Mouse (Mus musculus) mesoderm, embryonic 11.5 days (tissue): ENCODE data around the gene Dtymk.
"Not testable (repeated sequence)": the region's sequence is repeated elsewhere in the genome, so short reads cannot be mapped to it uniquely, and the experiment has no call there.

Experiments
- DNase-seq: peaks from one replicate; pipeline ENCODE4 v3.0.0-alpha.2; 2012; ENCODE audit warnings: low read depth, low spot score

Gene Dtymk

GRCm38 (mm10) chr1:93804818-93805217, 3.1 kb upstream of the Dtymk start:
- DNase-seq, result no peak

GRCm38 (mm10) chr1:93803556-93804507, 2.1 kb upstream of the Dtymk start, which contains the start of gene Ing5:
Gene Ing5, plus strand, starts transcription at chr1:93803965.
- peak; percentile 98 for DNase-seq

- no peak for DNase-seq
These were observed 1.0 kb upstream of the Dtymk start for GRCm38 (mm10) chr1:93802771-93803170.

- DNase-seq, result no peak
These were observed 847 bp downstream of the Dtymk start for GRCm38 (mm10) chr1:93800670-93801503.

GRCm38 (mm10) chr1:93795886-93796285, 5.8 kb downstream of the Dtymk start:
- no peak for DNase-seq

GRCm38 (mm10) chr1:93794526-93794925, 7.2 kb downstream of the Dtymk start:
- DNase-seq, result no peak

- DNase-seq, result no peak
These were observed 14.8 kb downstream of the Dtymk start for GRCm38 (mm10) chr1:93786912-93787311.

- no peak for DNase-seq
These were observed 25.0 kb downstream of the Dtymk start for GRCm38 (mm10) chr1:93776686-93777085.

GRCm38 (mm10) chr1:93769901-93770300, 31.8 kb downstream of the Dtymk start:
- no peak for DNase-seq

- no peak for DNase-seq
These were observed 34.1 kb downstream of the Dtymk start for GRCm38 (mm10) chr1:93767600-93767999.

GRCm38 (mm10) chr1:93764871-93765591, 36.7 kb downstream of the Dtymk start:
- DNase-seq, result no peak

- DNase-seq, result not testable (repeated sequence)
These were observed 38.2 kb downstream of the Dtymk start for GRCm38 (mm10) chr1:93763531-93763930.

GRCm38 (mm10) chr1:93760076-93760475, 41.7 kb downstream of the Dtymk start:
- no peak for DNase-seq

GRCm38 (mm10) chr1:93756154-93756553, 45.6 kb downstream of the Dtymk start:
- no peak for DNase-seq

- no peak for DNase-seq
These were observed 46.1 kb downstream of the Dtymk start for GRCm38 (mm10) chr1:93755618-93756017.

- DNase-seq, result no peak
These were observed 46.5 kb downstream of the Dtymk start for GRCm38 (mm10) chr1:93755291-93755610.

GRCm38 (mm10) chr1:93754573-93755290, 47.0 kb downstream of the Dtymk start, which contains the start of gene Thap4:
Gene Thap4, minus strand, starts transcription at chr1:93754864.
- peak; percentile 87 for DNase-seq

- DNase-seq, result peak; percentile 32
These were observed 47.7 kb downstream of the Dtymk start for GRCm38 (mm10) chr1:93753911-93754572.

GRCm38 (mm10) chr1:93751290-93751689, 50.4 kb downstream of the Dtymk start, which contains the start of gene Atg4b:
Gene Atg4b, plus strand, starts transcription at chr1:93751500.
- no peak for DNase-seq

GRCm38 (mm10) chr1:93748539-93748938, 53.2 kb downstream of the Dtymk start:
- DNase-seq, result no peak
